Mouse (Mus musculus): ENCODE data around the gene Hipk4.

- TF ChIP-seq POLR2A (IDR thresholded peaks at IDR 0.05; ENCODE audit: low read depth, low read length) = no peak
- no peak for TF ChIP-seq NRF1 (IDR thresholded peaks at IDR 0.05; ENCODE audit: low read depth, low read length)
- no peak for TF ChIP-seq CTCF (conservative IDR thresholded peaks at IDR 0.05 in 1 of 2, IDR thresholded peaks at IDR 0.05 in 1 of 2; ENCODE audit: low read depth in 2 of 2, low read length in 2 of 2)
- no peak for TF ChIP-seq E2F4 (IDR thresholded peaks at IDR 0.05; ENCODE audit: insufficient replicate concordance, low read depth, low read length)
- no peak for TF ChIP-seq ZKSCAN1 (IDR thresholded peaks at IDR 0.05; ENCODE audit: borderline replicate concordance, low read depth, low read length)
- no peak for TF ChIP-seq SMC3 (IDR thresholded peaks at IDR 0.05; ENCODE audit: low read depth, low read length)
- TF ChIP-seq USF2 (conservative IDR thresholded peaks at IDR 0.05; ENCODE audit: low read depth, low read length) = no peak
- no peak for TF ChIP-seq MAX (IDR thresholded peaks at IDR 0.05; ENCODE audit: low read length)
- no peak for TF ChIP-seq USF1 (IDR thresholded peaks at IDR 0.05; ENCODE audit: low read depth, low read length)
- TF ChIP-seq POLR2AphosphoS2 (IDR thresholded peaks at IDR 0.05; ENCODE audit: low read depth, low read length) = no peak
Measured at GRCm38 (mm10) chr7:27501620-27502019, 21.4 kb upstream of the Hipk4 start.
